Mouse (Mus musculus): ENCODE measurements at regions not wholly inside any gene's neighbourhood (a gene's known extent, or its start where the extent isn't known, plus 50 kb on each side); places are given as distances from the start of the nearest gene placed in this dataset.

GRCm38 (mm10) chr3:144260886-144261285, 55.9 kb upstream of the Lmo4 start:
- Histone ChIP-seq H3K9me3 (replicated peaks; ENCODE audit: control insufficient read depth, low read length) (no peaks in the 10 kb centered on the region), H3K9ac (replicated peaks; ENCODE audit: low read length) (no peak overlapping the region), H3K36me3 (replicated peaks; ENCODE audit: control insufficient read depth, insufficient read depth, low read depth, low read length) (no peaks in the 10 kb centered on the region), H3K4me2 (ENCODE audit: low read depth, low read length) (no peak overlapping the region), H3K27me3 (ENCODE audit: control insufficient read depth, insufficient read depth, low read length) (no peaks in the 10 kb centered on the region), H3K4me3 (ENCODE audit: low read depth, low read length) (no peak overlapping the region), H3K4me1 (ENCODE audit: control insufficient read depth, insufficient read depth, low read length) (no peaks in the 10 kb centered on the region), H3K27ac (replicated peaks; ENCODE audit: low read depth, low read length) (no peak overlapping the region)
- DNase-seq (ENCODE audit: low spot score) (no peak), ATAC-seq (replicated peaks; ENCODE audit: insufficient number of reproducible peaks, low FRiP score, low TSS enrichment, low read depth) (no peak)
- WGBS = 89% methylated on average over 2 of the region's 2 CpGs

GRCm38 (mm10) chr3:144257714-144258517, 52.9 kb upstream of the Lmo4 start:
- no peak overlapping the region for H3K27ac ChIP-seq (replicated peaks; ENCODE audit: low read depth, low read length)
- H3K9me3 ChIP-seq (replicated peaks; ENCODE audit: control insufficient read depth, low read length) = no peaks in the 10 kb centered on the region
- H3K4me1 ChIP-seq (ENCODE audit: control insufficient read depth, insufficient read depth, low read length) = no peaks in the 10 kb centered on the region
- H3K27me3 ChIP-seq (ENCODE audit: control insufficient read depth, insufficient read depth, low read length) = no peaks in the 10 kb centered on the region
- H3K9ac ChIP-seq (replicated peaks; ENCODE audit: low read length) = no peak overlapping the region
- 68% methylated on average over 6 of the region's 6 CpGs for WGBS
- H3K36me3 ChIP-seq (replicated peaks; ENCODE audit: control insufficient read depth, insufficient read depth, low read depth, low read length) = no peaks in the 10 kb centered on the region
- ATAC-seq (replicated peaks; ENCODE audit: insufficient number of reproducible peaks, low FRiP score, low TSS enrichment, low read depth) = no peak
- H3K4me2 ChIP-seq (ENCODE audit: low read depth, low read length) = no peak overlapping the region
- H3K4me3 ChIP-seq (ENCODE audit: low read depth, low read length) = no peak overlapping the region
- no peak for DNase-seq (ENCODE audit: low spot score)

- no peak overlapping the region for H3K27ac ChIP-seq (replicated peaks; ENCODE audit: low read depth, low read length)
- H3K4me3 ChIP-seq (ENCODE audit: low read depth, low read length) = no peak overlapping the region
- H3K36me3 ChIP-seq (replicated peaks; ENCODE audit: control insufficient read depth, insufficient read depth, low read depth, low read length) = no peaks in the 10 kb centered on the region
- no peak overlapping the region for H3K4me2 ChIP-seq (ENCODE audit: low read depth, low read length)
- ATAC-seq (replicated peaks; ENCODE audit: insufficient number of reproducible peaks, low FRiP score, low TSS enrichment, low read depth) = no peak
- 89% methylated on average over 9 of the region's 9 CpGs for WGBS
- H3K9me3 ChIP-seq (replicated peaks; ENCODE audit: control insufficient read depth, low read length) = no peaks in the 10 kb centered on the region
- H3K4me1 ChIP-seq (ENCODE audit: control insufficient read depth, insufficient read depth, low read length) = no peaks in the 10 kb centered on the region
- DNase-seq (ENCODE audit: low spot score) = no peak
- no peak overlapping the region for H3K9ac ChIP-seq (replicated peaks; ENCODE audit: low read length)
- no peaks in the 10 kb centered on the region for H3K27me3 ChIP-seq (ENCODE audit: control insufficient read depth, insufficient read depth, low read length)
These were observed 52.2 kb upstream of the Lmo4 start for GRCm38 (mm10) chr3:144257196-144257595.

- no peaks in the 10 kb centered on the region for H3K36me3 ChIP-seq (replicated peaks; ENCODE audit: control insufficient read depth, insufficient read depth, low read depth, low read length)
- ATAC-seq (replicated peaks; ENCODE audit: insufficient number of reproducible peaks, low FRiP score, low TSS enrichment, low read depth) = no peak
These were observed 50.9 kb upstream of the Lmo4 start for GRCm38 (mm10) chr3:144255596-144256550.

More at GRCm38 (mm10) chr3:144255596-144256550, 50.9 kb upstream of the Lmo4 start:
- Histone ChIP-seq H3K4me3 (ENCODE audit: low read depth, low read length) (no peak overlapping the region), H3K9ac (replicated peaks; ENCODE audit: low read length) (no peak overlapping the region), H3K27ac (replicated peaks; ENCODE audit: low read depth, low read length) (no peak overlapping the region; the same call in 1 of the 2 replicates), H3K4me1 (ENCODE audit: control insufficient read depth, insufficient read depth, low read length) (no peaks in the 10 kb centered on the region), H3K27me3 (ENCODE audit: control insufficient read depth, insufficient read depth, low read length) (no peaks in the 10 kb centered on the region), H3K9me3 (replicated peaks; ENCODE audit: control insufficient read depth, low read length) (no peaks in the 10 kb centered on the region), H3K4me2 (ENCODE audit: low read depth, low read length) (no peak overlapping the region)
- DNase-seq (ENCODE audit: low spot score) = no peak
- 68% methylated on average over 12 of the region's 12 CpGs for WGBS
